Mouse (Mus musculus): ENCODE results near the gene Rps6kb2. TPM values are rescaled to one million over a fixed set of nuclear protein-coding genes. Genes with fewer than 3 reads are reported as not detected.
A peak's percentile ranks its signal among the peaks of the same experiment; 100 is the strongest.

Rps6kb2 gene
- polyA plus RNA-seq, 1 experiment, result 85.6 TPM

GRCm38 (mm10) chr19:4121097-4121805 lies 41.9 kb downstream of the Rps6kb2 start:
- DNase-seq (ENCODE audit: extremely low spot score in 1 of 2, low spot score in 1 of 2), result peak; percentile 96 to 99

GRCm38 (mm10) chr19:4120496-4120895 lies 42.7 kb downstream of the Rps6kb2 start:
- no peak for DNase-seq (ENCODE audit: extremely low spot score in 1 of 2, low spot score in 1 of 2)

- no peak for DNase-seq (ENCODE audit: extremely low spot score in 1 of 2, low spot score in 1 of 2)
Measured at GRCm38 (mm10) chr19:4119716-4120487, 43.3 kb downstream of the Rps6kb2 start.

GRCm38 (mm10) chr19:4118350-4118749 lies 44.8 kb downstream of the Rps6kb2 start:
- no peak for DNase-seq (ENCODE audit: extremely low spot score in 1 of 2, low spot score in 1 of 2)

- DNase-seq (ENCODE audit: extremely low spot score in 1 of 2, low spot score in 1 of 2), result no peak
Measured at GRCm38 (mm10) chr19:4117006-4117405, 46.1 kb downstream of the Rps6kb2 start.

- no peak for DNase-seq (ENCODE audit: extremely low spot score in 1 of 2, low spot score in 1 of 2)
Measured at GRCm38 (mm10) chr19:4115816-4116215, 47.3 kb downstream of the Rps6kb2 start.

GRCm38 (mm10) chr19:4115144-4115543 lies 48.0 kb downstream of the Rps6kb2 start:
- no peak for DNase-seq (ENCODE audit: extremely low spot score in 1 of 2, low spot score in 1 of 2)

GRCm38 (mm10) chr19:4114551-4114950 lies 48.6 kb downstream of the Rps6kb2 start:
- no peak for DNase-seq (ENCODE audit: extremely low spot score in 1 of 2, low spot score in 1 of 2)

GRCm38 (mm10) chr19:4113806-4114230 lies 49.3 kb downstream of the Rps6kb2 start:
- no peak for DNase-seq (ENCODE audit: extremely low spot score in 1 of 2, low spot score in 1 of 2)

GRCm38 (mm10) chr19:4113186-4113805 lies 49.9 kb downstream of the Rps6kb2 start:
- DNase-seq (ENCODE audit: extremely low spot score in 1 of 2, low spot score in 1 of 2), result peak; percentile 76 to 93

- no peak for DNase-seq (ENCODE audit: extremely low spot score in 1 of 2, low spot score in 1 of 2)
Measured at GRCm38 (mm10) chr19:4112063-4112960, 50.8 kb downstream of the Rps6kb2 start.

- DNase-seq (ENCODE audit: extremely low spot score in 1 of 2, low spot score in 1 of 2), result no peak
Measured at GRCm38 (mm10) chr19:4108535-4108934, 54.6 kb downstream of the Rps6kb2 start.

- DNase-seq (ENCODE audit: extremely low spot score in 1 of 2, low spot score in 1 of 2), result no peak
Measured at GRCm38 (mm10) chr19:4106654-4107053, 56.5 kb downstream of the Rps6kb2 start.

GRCm38 (mm10) chr19:4104675-4105194 lies 58.4 kb downstream of the Rps6kb2 start:
- no peak for DNase-seq (ENCODE audit: extremely low spot score in 1 of 2, low spot score in 1 of 2)

Other genes starting within 250 kb of the Rps6kb2 start
- 7.9 and 8.5 TPM in 2 replicates for gene Aldh3b1, start 233.5 kb downstream of the Rps6kb2 start, polyA plus RNA-seq (2012; rRNA removed)
- gene Unc93b1, start 228.2 kb downstream of the Rps6kb2 start, polyA plus RNA-seq (2012; rRNA removed), result 31.5 and 34.7 TPM in 2 replicates
- gene Aldh3b3, start 204.7 kb downstream of the Rps6kb2 start, polyA plus RNA-seq (2012; rRNA removed), result 0.38 and 0.58 TPM in 2 replicates
- gene Aldh3b2, start 191.0 kb downstream of the Rps6kb2 start, polyA plus RNA-seq (2012; rRNA removed), result 3.5 and 3.6 TPM in 2 replicates
- 5.6 and 5.8 TPM in 2 replicates for gene Acy3, start 176.8 kb downstream of the Rps6kb2 start, polyA plus RNA-seq (2012; rRNA removed)
- not detected in 2 replicates for gene Tbx10, start 170.6 kb downstream of the Rps6kb2 start, polyA plus RNA-seq (2012; rRNA removed)
- gene Nudt8, start 162.8 kb downstream of the Rps6kb2 start, polyA plus RNA-seq (2012; rRNA removed), result 7.1 and 8.4 TPM in 2 replicates
- gene Gm49405, start 162.7 kb downstream of the Rps6kb2 start, polyA plus RNA-seq (2012; rRNA removed), result 6.3 TPM in 2 replicates
- gene Doc2g, start 160.0 kb downstream of the Rps6kb2 start, polyA plus RNA-seq (2012; rRNA removed), result 287 and 325 TPM in 2 replicates
- gene Ndufv1, start 150.5 kb downstream of the Rps6kb2 start, polyA plus RNA-seq (2012; rRNA removed), result 248 and 270 TPM in 2 replicates
- 454 and 506 TPM in 2 replicates for gene Gstp1, start 125.4 kb downstream of the Rps6kb2 start, polyA plus RNA-seq (2012; rRNA removed)
- gene Gstp2, start 117.3 kb downstream of the Rps6kb2 start, polyA plus RNA-seq (2012; rRNA removed), result 5.1 and 14.7 TPM in 2 replicates
- not detected in 2 replicates for gene Gstp3, start 103.8 kb downstream of the Rps6kb2 start, polyA plus RNA-seq (2012; rRNA removed)
- not detected in 2 replicates for gene Cabp2, start 81.8 kb downstream of the Rps6kb2 start, polyA plus RNA-seq (2012; rRNA removed)
- 50.3 and 58.5 TPM in 2 replicates for gene Cdk2ap2, start 66.2 kb downstream of the Rps6kb2 start, polyA plus RNA-seq (2012; rRNA removed)
- 290 and 305 TPM in 2 replicates for gene Pitpnm1, start 63.4 kb downstream of the Rps6kb2 start, polyA plus RNA-seq (2012; rRNA removed)
- gene Aip, start 37.5 kb downstream of the Rps6kb2 start, polyA plus RNA-seq (2012; rRNA removed), result 162 and 174 TPM in 2 replicates
- 0.06 and 0.11 TPM in 2 replicates for gene Gpr152, start 23.6 kb downstream of the Rps6kb2 start, polyA plus RNA-seq (2012; rRNA removed)
- gene Cabp4, start 19.3 kb downstream of the Rps6kb2 start, polyA plus RNA-seq (2012; rRNA removed), result 0.12 and 0.17 TPM in 2 replicates
- gene Coro1b, start 14.7 kb downstream of the Rps6kb2 start, polyA plus RNA-seq (2012; rRNA removed), result 183 and 225 TPM in 2 replicates
- 1.9 and 2.3 TPM in 2 replicates for gene Ptprcap, start 9.8 kb downstream of the Rps6kb2 start, polyA plus RNA-seq (2012; rRNA removed)
- gene Carns1, start 12.1 kb upstream of the Rps6kb2 start, polyA plus RNA-seq (2012; rRNA removed), result 10.7 and 14.3 TPM in 2 replicates
- 2.6 and 3.3 TPM in 2 replicates for gene Tbc1d10c, start 27.9 kb upstream of the Rps6kb2 start, polyA plus RNA-seq (2012; rRNA removed)
- 347 and 379 TPM in 2 replicates for gene Ppp1ca, start 28.7 kb upstream of the Rps6kb2 start, polyA plus RNA-seq (2012; rRNA removed)
- 18.4 and 19.3 TPM in 2 replicates for gene Rad9a, start 38.3 kb upstream of the Rps6kb2 start, polyA plus RNA-seq (2012; rRNA removed)
- gene Clcf1, start 50.9 kb upstream of the Rps6kb2 start, polyA plus RNA-seq (2012; rRNA removed), result 3.9 and 4.5 TPM in 2 replicates
- not detected in 2 replicates for gene AC109138.7, start 51.0 kb upstream of the Rps6kb2 start, polyA plus RNA-seq (2012; rRNA removed)
- 35.0 and 39.4 TPM in 2 replicates for gene Pold4, start 68.5 kb upstream of the Rps6kb2 start, polyA plus RNA-seq (2012; rRNA removed)
- gene Ssh3, start 105.8 kb upstream of the Rps6kb2 start, polyA plus RNA-seq (2012; rRNA removed), result 98.6 and 106 TPM in 2 replicates
- gene Ankrd13d, start 119.8 kb upstream of the Rps6kb2 start, polyA plus RNA-seq (2012; rRNA removed), result 73.1 and 77.0 TPM in 2 replicates
- gene Grk2, start 142.9 kb upstream of the Rps6kb2 start, polyA plus RNA-seq (2012; rRNA removed), result 183 and 199 TPM in 2 replicates
- gene Kdm2a, start 234.9 kb upstream of the Rps6kb2 start, polyA plus RNA-seq (2012; rRNA removed), result 68.7 and 69.6 TPM in 2 replicates